Mouse (Mus musculus) megakaryocyte progenitor cell, adult 5-6 weeks (primary cell): ENCODE data around the gene Myo18a. TPM values are rescaled to one million over a fixed set of nuclear protein-coding genes. Genes with fewer than 3 reads are reported as not detected.

Experiments
- ATAC-seq: replicated peaks from 2 replicates; pipeline ENCODE4 v1.8.0; 2016; ENCODE audit warnings: mild to moderate bottlenecking, moderate TSS enrichment, inconsistent platforms; ENCODE audit not compliant: poor library complexity
- total RNA-seq, 2 experiments: library from RNA; stranded (forward) in 1 of 2; stranded (reverse) in 1 of 2; fragments of 157-497, 149-512 nt in 1 of 2; fragments of 200-1000 nt in 1 of 2; gene quantifications; 2 replicates each; pipeline versions ENCODE4 v1.2.3 to v1.2.4; 2015 to 2017

The Myo18a gene
- total RNA-seq, 2 experiments from 2014 or later, result 25.1 to 71.4 TPM

GRCm38 (mm10) chr11:77792566-77792909 lies 29.5 kb downstream of the Myo18a start:
- ATAC-seq, result no peak

GRCm38 (mm10) chr11:77793238-77793930 lies 30.3 kb downstream of the Myo18a start:
- ATAC-seq, result peak; percentile 89

GRCm38 (mm10) chr11:77795216-77795615 lies 32.2 kb downstream of the Myo18a start:
- ATAC-seq, result no peak

GRCm38 (mm10) chr11:77800491-77800868 lies 37.4 kb downstream of the Myo18a start:
- no peak for ATAC-seq

GRCm38 (mm10) chr11:77800869-77801701 lies 38.0 kb downstream of the Myo18a start:
- peak; percentile 71 for ATAC-seq

GRCm38 (mm10) chr11:77802341-77802865 lies 39.4 kb downstream of the Myo18a start:
- ATAC-seq, result peak; percentile 81

- no peak for ATAC-seq
These were observed 43.2 kb downstream of the Myo18a start for GRCm38 (mm10) chr11:77806218-77806617.

- ATAC-seq, result no peak
These were observed 43.8 kb downstream of the Myo18a start for GRCm38 (mm10) chr11:77806855-77807254.

GRCm38 (mm10) chr11:77808051-77808465 lies 45.0 kb downstream of the Myo18a start:
- no peak for ATAC-seq

GRCm38 (mm10) chr11:77809215-77809614 lies 46.2 kb downstream of the Myo18a start:
- no peak for ATAC-seq

- ATAC-seq, result 0 out of 2 replicates have a peak, but pooled peaks have one; percentile 48
These were observed 47.0 kb downstream of the Myo18a start for GRCm38 (mm10) chr11:77810018-77810417.

GRCm38 (mm10) chr11:77813969-77814368 lies 50.9 kb downstream of the Myo18a start:
- ATAC-seq, result no peak

- ATAC-seq, result peak; percentile 98
These were observed 53.0 kb downstream of the Myo18a start for GRCm38 (mm10) chr11:77816003-77816402.

GRCm38 (mm10) chr11:77821648-77822047 lies 58.6 kb downstream of the Myo18a start:
- 0 out of 2 replicates have a peak, but pooled peaks have one; percentile 56 for ATAC-seq

- peak; percentile 49 for ATAC-seq
These were observed 59.7 kb downstream of the Myo18a start for GRCm38 (mm10) chr11:77822781-77823180.

GRCm38 (mm10) chr11:77825853-77826252 lies 62.8 kb downstream of the Myo18a start:
- peak; percentile 64 for ATAC-seq

GRCm38 (mm10) chr11:77826311-77826710 lies 63.3 kb downstream of the Myo18a start:
- ATAC-seq, result no peak

GRCm38 (mm10) chr11:77827241-77827995 lies 64.4 kb downstream of the Myo18a start:
- ATAC-seq, result peak; percentile 79

- no peak for ATAC-seq
These were observed 65.1 kb downstream of the Myo18a start for GRCm38 (mm10) chr11:77828163-77828562.

GRCm38 (mm10) chr11:77829043-77829841 lies 66.2 kb downstream of the Myo18a start:
- no peak for ATAC-seq
